Mouse (Mus musculus) CH12.LX (cell line): Measurements from ENCODE around the gene Jagn1.

Experiments
- BHLHE40 ChIP-seq: IDR thresholded peaks from 2 replicates; pipeline ENCODE4 v1.6.1; 2011; ENCODE audit warnings: mild to moderate bottlenecking, low read depth, low read length, improper control_type of control experiment
- CTCF ChIP-seq, 2 experiments: IDR thresholded peaks in 1 of 2; conservative IDR thresholded peaks in 1 of 2; 2 replicates each; pipeline ENCODE4 v1.5.1; 2011 to 2012; ENCODE audit warnings: low read depth in 2 of 2, low read length in 2 of 2, improper control_type of control experiment in 1 of 2, inconsistent platforms in 1 of 2, mild to moderate bottlenecking in 1 of 2, moderate library complexity in 1 of 2
- EP300 ChIP-seq: IDR thresholded peaks from 2 replicates; pipeline ENCODE4 v1.6.1; 2011; ENCODE audit warnings: low read length, improper control_type of control experiment
- KAT2A ChIP-seq: IDR thresholded peaks from 2 replicates; pipeline ENCODE4 v1.6.1; 2012; ENCODE audit warnings: low read length, improper control_type of control experiment, inconsistent platforms; ENCODE audit not compliant: insufficient replicate concordance
- MYC ChIP-seq: IDR thresholded peaks from 2 replicates; pipeline ENCODE4 v1.6.1; 2011; ENCODE audit warnings: low read depth, mild to moderate bottlenecking, improper control_type of control experiment, low read length
- POLR2A ChIP-seq: IDR thresholded peaks from 2 replicates; pipeline ENCODE4 v1.6.1; 2011; ENCODE audit warnings: low read depth, mild to moderate bottlenecking, improper control_type of control experiment, low read length

GRCm38 (mm10) chr6:113455007-113455406, 12.6 kb downstream of the Jagn1 start:
- TF ChIP-seq EP300 (no peak), BHLHE40 (no peak), KAT2A (no peak), POLR2A (no peak), CTCF (conservative IDR thresholded peaks at IDR 0.05 in 1 of 2, IDR thresholded peaks at IDR 0.05 in 1 of 2; ENCODE audit: low read depth in 2 of 2, low read length in 2 of 2) (no peak), MYC (no peak)
